Mouse (Mus musculus) C2C12 (cell line): Measurements from ENCODE around the gene Pde12. TPM values are rescaled to one million over a fixed set of nuclear protein-coding genes. Genes with fewer than 3 reads are reported as not detected.

Source experiments
- H3K27me3 ChIP-seq: one replicate; pipeline ENCODE4 v1.6.1; 2011; ENCODE audit not compliant: control insufficient read depth, insufficient read depth, insufficient read length
- H3K36me3 ChIP-seq: one replicate; pipeline ENCODE4 v1.6.1; 2011; ENCODE audit not compliant: control insufficient read depth, insufficient read depth
- H3K4me3 ChIP-seq: one replicate; pipeline ENCODE4 v1.5.1; 2011; ENCODE audit warnings: mild to moderate bottlenecking, control low read depth; ENCODE audit not compliant: poor library complexity, insufficient read depth, severe bottlenecking
- H3K79me2 ChIP-seq: one replicate; pipeline ENCODE4 v1.6.1; 2011; ENCODE audit not compliant: control insufficient read depth, insufficient read depth
- H3K79me3 ChIP-seq: one replicate; pipeline ENCODE4 v1.6.1; 2011; ENCODE audit warnings: low read depth, control low read depth
- H3ac ChIP-seq: one replicate; pipeline ENCODE3; 2011; ENCODE audit warnings: low read depth; ENCODE audit not compliant: control insufficient read depth, insufficient read length
- CEBPB ChIP-seq: IDR thresholded peaks from one replicate; pipeline ENCODE4 v1.6.1; 2011; ENCODE audit warnings: low read depth, mild to moderate bottlenecking, control low read depth, moderate library complexity
- CTCF ChIP-seq: IDR thresholded peaks from one replicate; pipeline ENCODE4 v1.5.1; 2011; ENCODE audit not compliant: control insufficient read depth, insufficient read depth, insufficient read length
- FOSL1 ChIP-seq: IDR thresholded peaks from one replicate; pipeline ENCODE4 v1.8.0; 2011; ENCODE audit warnings: mild to moderate bottlenecking, low read length; ENCODE audit not compliant: poor library complexity, insufficient read depth, severe bottlenecking
- MAX ChIP-seq: IDR thresholded peaks from one replicate; pipeline ENCODE4 v1.6.1; 2011; ENCODE audit warnings: mild to moderate bottlenecking, control low read depth
- MYOD1 ChIP-seq: IDR thresholded peaks from one replicate; pipeline ENCODE4 v1.6.1; 2011; ENCODE audit warnings: low read depth; ENCODE audit not compliant: control insufficient read depth, insufficient read length
- MYOG ChIP-seq: IDR thresholded peaks from one replicate; pipeline ENCODE4 v1.6.1; 2011; ENCODE audit not compliant: control insufficient read depth, insufficient read length; ENCODE audit errors: extremely low read depth
- USF1 ChIP-seq: IDR thresholded peaks from one replicate; pipeline ENCODE4 v1.6.1; 2011; ENCODE audit warnings: low read depth, mild to moderate bottlenecking, control low read depth, moderate library complexity
- polyA plus RNA-seq: library from polyadenylated mRNA; unstranded; fragments of >200 nt; fragmentation: generic; extraction: Trizol; gene quantifications from one replicate; pipeline ENCODE4 v1.2.1, GENCODE M21; 2012; ENCODE audit warnings: missing spikeins

The Pde12 gene
- polyA plus RNA-seq, 1 experiment, result 4.7 TPM

DNA sequence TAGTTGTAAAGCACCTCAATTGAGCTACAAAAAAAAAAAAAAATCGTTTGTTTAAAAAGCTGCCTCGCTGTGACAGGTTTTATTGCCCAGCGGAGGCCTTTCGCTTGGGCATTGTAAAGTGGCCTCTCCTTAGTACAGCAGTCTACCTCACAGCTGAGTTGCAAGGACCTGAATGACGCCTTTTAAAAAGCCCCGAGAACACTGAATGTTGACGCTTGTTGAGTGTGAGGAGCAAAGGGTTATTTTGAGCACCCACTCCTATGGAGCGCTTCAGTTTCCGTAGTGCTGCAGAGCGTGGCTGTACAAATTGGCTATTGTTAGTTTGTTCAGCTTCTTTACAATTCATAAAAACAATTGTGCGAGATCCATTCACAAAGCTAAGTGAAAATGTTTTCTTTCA lies 30.4 kb downstream of the Pde12 start:
- Histone ChIP-seq H3K79me2 (peaks cover 63% of the 10 kb centered on the region), H3K79me3 (peaks cover 60% of the 10 kb centered on the region), H3ac (peak overlapping the region; percentile 44), H3K36me3 (peaks cover 7% of the 10 kb centered on the region), H3K4me3 (peak overlapping the region; percentile 97), H3K27me3 (no peaks in the 10 kb centered on the region)
- TF ChIP-seq FOSL1 (no peak), MAX (no peak), MYOG (no peak), CEBPB (no peak), USF1 (no peak)

DNA sequence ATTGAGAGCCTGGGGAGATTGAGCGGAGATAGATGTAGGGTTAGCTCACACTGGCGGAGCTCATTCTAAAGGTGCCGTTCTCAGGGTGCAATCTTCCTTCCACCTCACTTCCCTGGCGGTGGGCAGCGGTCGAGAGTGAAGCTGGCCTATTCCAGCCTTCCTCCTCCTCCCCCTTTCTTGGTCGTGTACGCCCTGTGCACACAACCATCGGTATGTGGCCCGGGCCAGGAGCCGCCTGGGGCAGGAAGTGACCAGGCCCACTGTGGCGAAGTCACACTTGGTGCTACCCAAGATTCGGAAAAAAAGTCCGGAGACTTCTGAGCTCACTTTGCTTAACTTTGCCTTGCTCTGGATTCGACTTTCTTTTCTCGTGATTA lies 31.0 kb downstream of the Pde12 start:
- Histone ChIP-seq H3K79me2 (peaks cover 58% of the 10 kb centered on the region), H3K36me3 (peaks cover 7% of the 10 kb centered on the region), H3K4me3 (peak overlapping the region; percentile 97), H3K79me3 (peaks cover 56% of the 10 kb centered on the region), H3ac (peak overlapping the region; percentile 94), H3K27me3 (no peaks in the 10 kb centered on the region)
- TF ChIP-seq CEBPB (no peak), CTCF (no peak)

DNA sequence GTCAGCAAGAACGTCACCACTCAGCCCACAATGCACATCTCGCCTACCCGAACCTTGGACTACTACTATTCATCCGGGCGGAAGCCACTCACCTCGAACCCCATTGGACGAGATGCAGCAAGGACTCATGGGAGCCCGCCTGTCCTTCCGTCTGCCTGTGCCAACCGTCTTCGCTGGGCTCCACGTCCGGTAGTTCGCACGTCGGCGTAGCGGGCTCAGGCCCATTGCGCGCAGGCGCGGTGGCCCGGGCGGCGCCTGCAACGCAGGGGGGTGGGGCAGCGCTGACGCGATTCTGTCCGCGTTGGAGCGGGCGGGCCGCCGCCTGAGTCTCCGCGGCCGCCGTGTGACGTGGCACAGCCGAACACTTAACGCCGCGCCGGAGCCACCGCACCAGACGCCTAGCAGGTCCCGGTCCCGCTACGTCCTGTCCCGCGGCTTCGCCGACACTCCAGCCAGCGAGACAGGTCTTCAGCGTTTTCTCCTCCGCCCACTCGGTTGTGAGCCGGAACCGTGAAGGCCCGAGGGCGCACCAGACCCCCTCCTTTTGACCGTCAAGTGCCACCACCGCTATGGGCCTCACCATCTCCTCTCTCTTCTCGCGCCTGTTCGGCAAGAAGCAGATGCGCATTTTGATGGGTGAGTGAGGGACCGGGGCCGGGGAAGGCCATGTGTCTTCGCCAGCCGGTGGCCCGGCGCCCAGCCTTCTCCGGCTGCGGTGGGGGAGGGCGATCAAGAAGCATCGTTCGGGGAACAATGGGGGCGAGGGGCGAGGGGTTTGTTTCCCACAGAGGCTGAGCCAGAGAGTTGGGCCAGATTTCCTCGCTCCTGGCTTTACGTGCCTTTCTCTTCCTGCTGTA lies 31.6 kb downstream of the Pde12 start, which contains the start of gene Arf4:
Arf4 (plus strand) TSS at position 224 of the 857 bp plus-strand sequence.
- TF ChIP-seq CTCF, result no peak
- no peak for TF ChIP-seq FOSL1
- no peak for TF ChIP-seq MYOD1
- no peak for TF ChIP-seq USF1
- no peak for TF ChIP-seq MYOG
- TF ChIP-seq CEBPB, result no peak
- peak; percentile 10 for TF ChIP-seq MAX

DNA sequence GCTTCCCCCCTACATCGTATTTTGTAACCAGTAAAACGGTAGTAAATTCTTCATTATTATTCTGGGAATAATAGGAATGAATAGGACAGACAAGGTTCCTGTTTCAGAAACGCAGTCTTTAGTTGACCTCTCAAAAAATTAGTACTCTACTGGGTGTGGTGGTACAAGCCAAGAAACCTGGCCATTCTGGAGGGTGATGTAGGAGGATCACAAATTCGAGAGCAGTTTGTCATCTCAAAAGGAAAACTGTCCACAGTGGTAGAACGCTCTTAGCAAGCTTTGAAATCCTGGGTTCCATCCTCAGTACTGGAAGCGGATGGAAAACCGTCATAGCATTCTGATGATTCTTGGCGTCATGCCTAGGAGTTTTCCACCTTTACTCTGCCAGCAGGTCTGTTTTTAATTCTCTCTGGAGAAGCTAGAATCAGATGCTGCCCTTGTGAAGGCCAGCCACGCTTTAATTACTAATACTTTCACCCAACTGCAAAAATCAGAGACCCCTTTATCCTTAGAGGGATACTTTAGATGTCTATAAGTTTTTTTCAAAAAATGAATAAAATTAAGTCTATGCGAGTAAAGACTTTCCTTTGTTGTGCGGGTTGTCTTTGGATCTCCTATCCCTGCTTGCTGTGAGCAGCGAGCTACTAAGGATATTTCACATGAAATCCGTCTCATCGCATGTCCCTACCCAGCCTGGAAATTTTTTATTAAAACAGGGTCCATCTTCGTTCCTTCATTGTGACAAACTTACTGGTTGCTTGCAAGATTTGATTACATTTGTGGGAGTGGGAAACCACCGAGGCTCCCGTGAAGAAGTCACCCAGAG lies 32.4 kb downstream of the Pde12 start:
- H3K79me3 ChIP-seq, result peaks cover 42% of the 10 kb centered on the region
- peak overlapping the region; percentile 42 for H3ac ChIP-seq
- peaks cover 43% of the 10 kb centered on the region for H3K79me2 ChIP-seq
- H3K4me3 ChIP-seq, result peak overlapping the region; percentile 97
- H3K36me3 ChIP-seq, result peaks cover 4% of the 10 kb centered on the region
- no peak for TF ChIP-seq MYOG
- H3K27me3 ChIP-seq, result no peaks in the 10 kb centered on the region

More for the DNA sequence above, 31.6 kb downstream of the Pde12 start, which contains the start of gene Arf4:
- H3K27me3 ChIP-seq, result no peaks in the 10 kb centered on the region
- H3K79me3 ChIP-seq, result peaks cover 50% of the 10 kb centered on the region
- H3K79me2 ChIP-seq, result peaks cover 51% of the 10 kb centered on the region
- peaks cover 2% of the 10 kb centered on the region for H3K36me3 ChIP-seq
- peak within 1 kb of the TSS; percentile 97 for H3K4me3 ChIP-seq
- peak within 1 kb of the TSS; percentile 94 for H3ac ChIP-seq

DNA sequence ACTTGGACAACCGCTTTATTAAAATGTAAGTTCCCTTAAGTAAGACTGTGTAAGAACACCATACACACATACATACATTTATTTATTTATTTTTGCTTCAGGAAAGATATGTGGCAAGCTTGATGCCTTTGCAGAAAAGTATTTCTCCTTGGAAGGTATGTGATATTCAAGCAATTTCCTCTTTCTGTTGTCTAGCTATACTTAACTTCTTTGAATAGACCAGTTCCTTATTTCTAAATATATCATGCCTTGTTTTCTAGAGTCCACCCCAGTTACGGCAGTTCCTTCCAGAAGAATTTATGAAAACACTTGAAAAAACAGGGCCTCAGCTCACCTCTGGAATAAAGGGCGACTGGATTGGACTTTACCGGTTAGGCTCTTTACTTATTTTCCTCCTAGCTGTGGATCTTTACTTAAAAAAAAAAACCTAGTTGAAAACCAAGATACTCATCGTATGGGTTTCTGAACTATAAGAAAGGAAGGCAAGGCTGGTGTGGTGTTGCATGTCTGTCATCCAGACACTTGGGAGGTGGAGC lies 43.0 kb downstream of the Pde12 start:
- Histone ChIP-seq H3K36me3 (peaks cover 63% of the 10 kb centered on the region), H3K79me3 (no peaks in the 10 kb centered on the region), H3K4me3 (no peak overlapping the region), H3K27me3 (no peaks in the 10 kb centered on the region), H3ac (no peak overlapping the region), H3K79me2 (no peaks in the 10 kb centered on the region)
- TF ChIP-seq MYOD1 (no peak), MAX (no peak), CEBPB (no peak), CTCF (no peak), FOSL1 (no peak), MYOG (no peak)
